Mouse (Mus musculus): ENCODE data around the gene Cd81. TPM values are rescaled to one million over a fixed set of nuclear protein-coding genes. Genes with fewer than 3 reads are reported as not detected.

The Cd81 gene
- total and polyA plus RNA-seq, 3 experiments, result 105 to 133 TPM; not detected in 1

GRCm38 (mm10) chr7:143023499-143023898 is 29.0 kb upstream of the Cd81 start:
- Histone ChIP-seq H3K27ac (ENCODE audit: control insufficient read depth, low read depth, low read length) (peak overlapping the region; percentile 94), H3K4me1 (ENCODE audit: control insufficient read depth in 1 of 2, insufficient read depth in 2 of 2, low read length in 2 of 2) (peaks cover 22 to 39% of the 10 kb centered on the region in 2 experiments), H3K27me3 (ENCODE audit: control insufficient read depth in 1 of 2, insufficient read depth in 2 of 2, low read length in 2 of 2) (no peaks in the 10 kb centered on the region), H3K9me3 (replicated peaks; ENCODE audit: insufficient read depth, low read length) (no peaks in the 10 kb centered on the region), H3K9ac (ENCODE audit: control insufficient read depth, low read depth, low read length, poor library complexity, severe bottlenecking) (peak overlapping the region; percentile 41; the same call in 1 of the 2 replicates), H3K79me2 (ENCODE audit: control insufficient read depth, insufficient read depth, low read length, poor library complexity) (no peaks in the 10 kb centered on the region), H3K4me3 (ENCODE audit: control insufficient read depth in 1 of 2, insufficient read depth in 1 of 2, low read depth in 2 of 2, low read length in 2 of 2) (no peak overlapping the region), H3K36me3 (ENCODE audit: control insufficient read depth in 1 of 2, insufficient read depth in 2 of 2, low read length in 2 of 2) (peaks cover 4 to 46% of the 10 kb centered on the region in 2 experiments; a peak in 3 of 4 replicates)
- peak; percentile 47; the same call in 1 of the 2 replicates for TF ChIP-seq POLR2AphosphoS2 (IDR thresholded peaks at IDR 0.05; ENCODE audit: low read length)
- no peak for TF ChIP-seq CTCF (IDR thresholded peaks at IDR 0.05 in 2 of 3, conservative IDR thresholded peaks at IDR 0.05 in 1 of 3; ENCODE audit: control insufficient read depth in 1 of 3, insufficient read depth in 1 of 3, low read depth in 2 of 3, low read length in 3 of 3, poor library complexity in 1 of 3, severe bottlenecking in 1 of 3)
- TF ChIP-seq MYB (IDR thresholded peaks at IDR 0.05; ENCODE audit: low read depth, low read length), result no peak; the same call in 1 of the 2 replicates
- no peak for TF ChIP-seq ELF1 (IDR thresholded peaks at IDR 0.05; ENCODE audit: low read depth, low read length)
- TF ChIP-seq NELFE (IDR thresholded peaks at IDR 0.05; ENCODE audit: low read depth, low read length), result no peak
- no peak for TF ChIP-seq ZKSCAN1 (IDR thresholded peaks at IDR 0.05; ENCODE audit: low read depth, low read length)
- peak; percentile 62 for TF ChIP-seq GATA1 (IDR thresholded peaks at IDR 0.05; ENCODE audit: low read depth, low read length)
- TF ChIP-seq MYC (IDR thresholded peaks at IDR 0.05; ENCODE audit: low read depth, low read length), result no peak
- no peak for TF ChIP-seq MAFK (IDR thresholded peaks at IDR 0.05; ENCODE audit: borderline replicate concordance, low read depth, low read length)
- TF ChIP-seq SIN3A (IDR thresholded peaks at IDR 0.05; ENCODE audit: low read length), result peak; percentile 55; the same call in 1 of the 2 replicates
- TF ChIP-seq MEF2A (IDR thresholded peaks at IDR 0.05; ENCODE audit: extremely low read depth, insufficient replicate concordance, low read depth, low read length, poor library complexity, severe bottlenecking), result no peak
- TF ChIP-seq MAZ (IDR thresholded peaks at IDR 0.05; ENCODE audit: low read depth, low read length), result peak; percentile 71
- no peak for TF ChIP-seq ZNF384 (IDR thresholded peaks at IDR 0.05; ENCODE audit: low read depth, low read length)
- TF ChIP-seq ETS1 (IDR thresholded peaks at IDR 0.05; ENCODE audit: low read depth, low read length), result peak; percentile 97
- TF ChIP-seq MAX (IDR thresholded peaks at IDR 0.05; ENCODE audit: low read length), result no peak
- peak; percentile 47; the same call in 1 of the 2 replicates for TF ChIP-seq KAT2A (conservative IDR thresholded peaks at IDR 0.05; ENCODE audit: low read depth, low read length)
- no peak for TF ChIP-seq GABPA (IDR thresholded peaks at IDR 0.05; ENCODE audit: low read depth, low read length)
- no peak for TF ChIP-seq USF1 (IDR thresholded peaks at IDR 0.05; ENCODE audit: low read depth, low read length)
- no peak for TF ChIP-seq ZMIZ1 (IDR thresholded peaks at IDR 0.05; ENCODE audit: low read depth, low read length)
- no peak for TF ChIP-seq CHD1 (IDR thresholded peaks at IDR 0.05; ENCODE audit: low read depth, low read length)
- TF ChIP-seq TBP (IDR thresholded peaks at IDR 0.05; ENCODE audit: low read depth, low read length), result 0 out of 2 replicates have a peak, but pooled peaks have one; percentile 12
- TF ChIP-seq EP300 (IDR thresholded peaks at IDR 0.05; ENCODE audit: low read depth in 1 of 2, low read length in 2 of 2), result peak; percentile 62 to 88
- TF ChIP-seq TCF12 (IDR thresholded peaks at IDR 0.05; ENCODE audit: low read depth, low read length), result peak; percentile 60; the same call in 1 of the 2 replicates
- no peak for TF ChIP-seq UBTF (IDR thresholded peaks at IDR 0.05; ENCODE audit: borderline replicate concordance, insufficient read depth, low read depth, low read length)
- DNase-seq (ENCODE audit: low read depth, low spot score), result peak; percentile 89

Measured in MEL (cell line).